Mouse (Mus musculus) natural killer cell, adult 2 months (primary cell): Measurements from ENCODE around the gene Gm7534.

ENCODE experiments used
- DNase-seq, 2 experiments: peaks; one replicate each; pipeline ENCODE4 v3.0.0; 2022; ENCODE audit warnings: low spot score in 2 of 2

The Gm7534 gene

DNA sequence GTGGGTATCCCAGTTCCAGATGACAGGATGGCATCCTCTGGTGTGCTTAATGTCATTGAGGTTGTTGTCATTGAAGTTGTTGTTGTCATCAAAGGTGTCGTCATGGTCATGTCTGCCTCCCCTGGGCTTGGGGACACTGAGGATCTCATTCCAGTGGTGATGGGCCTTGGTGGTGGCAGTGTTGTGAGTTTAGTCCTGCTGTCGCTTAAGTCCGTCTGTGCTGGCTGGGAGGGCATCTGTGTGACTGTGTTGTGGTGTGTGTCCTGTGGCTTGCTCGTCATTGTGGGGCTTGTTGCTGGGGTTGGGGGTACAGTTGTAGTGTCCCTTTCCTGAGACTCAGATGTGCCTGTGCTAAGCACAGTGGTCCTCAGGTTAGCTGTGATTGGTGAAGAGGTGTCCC, at the start of gene Gm7534:
TSS of gene Gm7534 (minus strand) at position 101 of the 400 bp plus-strand sequence.
- DNase-seq = no peak

DNA sequence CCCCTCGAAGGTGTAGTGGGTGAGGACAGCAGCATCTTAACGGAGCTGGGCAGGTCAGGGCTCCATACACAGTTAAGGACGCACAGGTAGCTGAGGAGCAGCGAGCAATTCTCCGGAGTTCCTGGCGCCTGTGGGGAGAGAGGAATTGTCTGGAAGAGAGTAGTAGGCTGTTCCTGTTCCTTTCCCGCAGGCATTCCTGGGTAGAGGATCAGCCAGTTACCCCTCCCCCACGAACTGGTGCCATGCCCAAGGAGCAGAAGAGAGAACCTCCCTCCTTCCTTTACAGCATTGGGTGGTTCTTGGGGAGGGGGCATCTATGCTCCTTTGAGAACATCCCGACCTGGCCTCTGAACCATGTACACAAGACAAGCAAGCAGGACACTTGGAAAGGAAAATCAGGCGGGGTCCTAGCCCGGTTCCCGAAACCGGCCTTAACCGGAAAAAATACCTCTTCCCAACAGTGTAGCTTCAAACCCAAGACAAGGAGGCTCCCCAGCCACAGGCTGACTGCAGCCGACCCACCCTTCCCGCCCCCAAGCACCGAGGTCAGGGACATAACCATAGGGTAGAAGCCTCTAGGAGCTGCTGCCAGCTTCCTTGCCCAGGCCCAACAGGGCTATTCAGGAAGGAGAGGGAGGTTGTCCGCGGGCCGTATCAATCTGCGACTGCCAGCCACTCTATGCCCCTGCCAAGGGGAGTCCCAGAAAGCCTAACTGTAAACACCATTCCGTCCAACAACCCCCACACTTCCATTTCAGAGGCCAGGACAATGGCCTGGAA, 49.5 kb upstream of the Gm7534 start:
- DNase-seq = no peak

DNA sequence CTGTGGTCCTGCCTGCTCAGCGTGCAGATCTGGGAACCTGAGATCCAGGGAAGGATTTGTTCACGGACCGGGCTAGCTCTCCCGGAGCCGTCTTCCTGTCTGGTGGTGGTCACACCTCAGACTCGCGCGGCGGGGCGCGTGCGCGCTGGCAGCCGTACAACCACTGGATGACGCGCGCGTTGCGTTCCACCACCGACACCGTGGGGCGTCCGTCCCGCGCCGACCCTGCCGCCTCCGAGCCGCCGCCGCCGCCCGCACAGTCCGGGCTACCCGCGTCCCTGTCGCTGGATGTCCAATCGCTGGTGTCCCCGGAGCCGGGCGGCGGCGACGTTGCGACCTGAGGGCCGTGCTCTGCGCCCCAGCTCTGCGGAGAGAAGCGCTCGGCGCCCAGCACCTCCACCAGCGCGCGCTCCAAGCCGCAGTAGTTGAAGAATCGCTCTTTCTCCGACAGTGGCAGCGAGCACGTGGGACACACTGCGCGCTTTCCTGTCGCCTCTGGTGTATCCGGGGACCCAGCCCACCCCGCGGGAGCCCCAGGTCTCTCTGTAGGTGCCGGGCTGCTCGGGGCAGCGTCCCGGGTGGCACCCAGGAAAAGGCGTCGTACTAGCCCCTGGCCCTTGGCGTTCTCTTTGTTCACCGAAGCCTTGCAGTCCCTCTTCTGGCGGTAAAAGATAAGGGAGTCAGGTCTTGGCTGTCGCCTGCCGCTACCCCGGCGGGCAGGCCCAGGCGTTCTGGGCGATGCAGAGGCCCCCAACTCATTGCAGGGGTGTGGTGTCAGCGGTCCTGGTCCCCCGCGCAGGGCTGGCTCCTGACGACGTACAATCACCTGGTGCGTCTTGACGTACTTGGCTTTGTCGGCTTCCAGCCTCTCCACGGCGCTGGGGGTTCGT, 48.7 kb upstream of the Gm7534 start:
- no peak for DNase-seq

DNA sequence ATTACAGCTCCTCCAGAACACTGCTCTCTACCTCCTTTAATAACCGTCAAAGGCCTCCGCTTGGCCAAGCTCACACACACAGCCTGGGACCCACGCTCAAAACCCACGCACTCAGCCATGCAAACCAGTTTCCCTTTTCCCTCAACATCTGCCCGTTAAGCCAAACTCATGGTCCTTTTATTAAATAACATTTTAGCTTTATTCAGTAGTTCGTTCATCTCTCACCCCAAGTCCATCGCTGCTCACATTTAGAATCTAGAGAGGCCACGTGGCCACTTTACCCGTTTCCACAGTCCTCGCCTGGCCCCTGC, 48.1 kb upstream of the Gm7534 start:
- DNase-seq = no peak

DNA sequence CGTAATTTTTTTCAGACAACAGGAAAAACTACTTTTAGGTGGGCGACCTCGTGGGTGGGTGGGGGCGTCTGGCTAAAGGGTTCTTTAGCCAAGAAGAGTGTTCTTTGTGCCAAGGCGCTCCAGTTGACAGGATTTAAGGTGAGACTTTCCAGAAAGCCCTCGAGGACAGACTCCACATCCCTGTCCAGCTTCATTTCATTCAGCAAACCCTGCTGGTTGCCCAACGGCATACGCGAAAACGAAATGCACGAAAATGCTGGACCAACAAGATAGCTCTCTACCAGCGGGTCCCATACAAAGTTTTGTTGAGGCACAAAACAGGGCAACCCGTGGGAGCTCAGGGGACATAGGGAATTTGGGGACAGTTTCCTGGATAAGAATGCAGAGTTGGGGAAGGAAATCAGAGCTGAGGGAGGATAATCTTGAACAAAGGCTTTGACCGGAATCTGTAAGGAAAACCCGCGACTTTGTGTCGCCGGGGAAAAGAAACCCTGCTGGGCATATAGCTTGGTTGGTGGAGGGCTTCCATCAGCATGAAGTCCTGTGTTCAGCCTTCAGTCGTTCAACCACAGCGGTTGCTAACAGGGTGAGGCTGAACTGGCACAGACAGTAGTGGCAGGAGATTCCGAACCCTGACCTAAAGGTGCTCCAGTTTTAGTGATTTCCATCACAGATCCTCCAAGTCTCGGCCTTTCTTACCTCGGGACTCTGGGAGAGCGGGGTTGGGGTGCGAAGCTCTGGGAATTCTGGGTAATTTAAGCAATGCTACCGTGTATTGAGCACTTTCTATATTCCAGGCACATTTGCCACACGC, 47.5 kb upstream of the Gm7534 start:
- no peak for DNase-seq

DNA sequence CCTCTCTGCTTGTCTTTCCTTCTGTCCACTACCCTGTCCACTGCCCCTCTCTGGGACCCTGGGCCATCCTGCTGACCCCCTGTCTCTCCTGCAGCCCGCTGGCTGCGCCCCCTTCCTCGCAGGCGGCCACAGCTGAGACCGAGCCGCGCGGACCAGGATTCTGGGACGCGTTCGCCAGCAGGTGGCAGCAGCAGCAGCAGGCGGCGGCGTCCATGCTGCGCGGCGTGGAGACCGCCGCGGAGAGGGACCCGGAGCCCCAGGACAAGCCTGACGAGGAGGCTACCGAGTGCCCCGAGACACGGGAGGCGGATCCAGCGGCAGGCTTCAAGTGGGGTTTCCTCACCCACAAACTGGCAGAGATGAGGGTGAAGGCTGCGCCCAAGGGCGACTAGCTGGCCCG, 46.8 kb upstream of the Gm7534 start:
- DNase-seq = peak; percentile 45 to 69

DNA sequence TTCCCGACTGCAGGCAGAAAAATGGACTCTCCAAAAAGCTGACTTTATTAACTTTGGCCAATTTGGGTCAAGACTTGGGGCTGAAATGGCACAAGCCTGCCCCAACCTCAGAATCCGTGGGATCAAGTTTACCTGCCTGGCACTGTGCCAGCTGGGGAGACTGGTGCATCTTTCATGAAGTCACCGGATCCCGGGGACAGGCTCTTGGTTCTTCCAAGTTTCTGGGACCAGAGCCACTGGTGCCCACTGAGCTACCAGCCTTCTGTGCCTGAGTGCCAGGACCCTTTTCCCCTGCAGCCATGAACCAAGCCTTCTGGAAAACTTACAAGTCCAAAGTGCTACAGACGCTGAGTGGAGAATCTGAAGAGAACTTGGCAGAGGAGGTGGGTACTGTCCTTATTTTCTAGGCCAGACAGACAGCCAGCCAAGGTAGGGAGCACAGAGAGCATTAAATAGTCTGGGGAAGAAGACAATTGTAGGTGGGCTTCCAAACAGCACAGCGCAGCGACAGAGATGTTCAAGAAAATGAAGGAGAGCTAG, 44.0 kb upstream of the Gm7534 start, which contains the start of gene Gm30191:
TSS of gene Gm30191 (plus strand) at position 217 of the 540 bp plus-strand sequence.
- DNase-seq = no peak

DNA sequence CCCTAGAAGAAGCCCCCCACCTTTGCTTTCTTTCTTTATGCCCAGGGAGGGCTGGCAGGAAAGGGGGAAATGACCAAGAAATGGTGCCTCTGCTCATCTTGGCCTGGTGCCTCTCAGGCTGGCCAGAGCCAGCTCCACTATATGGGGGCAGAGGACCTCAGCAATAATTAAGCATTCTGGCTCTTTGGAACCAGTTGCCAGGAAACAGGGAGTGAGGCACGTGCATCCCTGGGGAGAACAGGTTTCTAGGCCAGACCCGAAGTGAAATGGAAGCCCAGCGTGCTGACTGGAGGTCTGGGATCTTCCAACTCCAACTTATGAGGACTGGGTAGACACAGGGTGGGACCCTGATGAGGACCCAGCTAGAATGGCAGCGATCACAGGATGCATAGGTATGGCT, 43.5 kb upstream of the Gm7534 start:
- no peak for DNase-seq

DNA sequence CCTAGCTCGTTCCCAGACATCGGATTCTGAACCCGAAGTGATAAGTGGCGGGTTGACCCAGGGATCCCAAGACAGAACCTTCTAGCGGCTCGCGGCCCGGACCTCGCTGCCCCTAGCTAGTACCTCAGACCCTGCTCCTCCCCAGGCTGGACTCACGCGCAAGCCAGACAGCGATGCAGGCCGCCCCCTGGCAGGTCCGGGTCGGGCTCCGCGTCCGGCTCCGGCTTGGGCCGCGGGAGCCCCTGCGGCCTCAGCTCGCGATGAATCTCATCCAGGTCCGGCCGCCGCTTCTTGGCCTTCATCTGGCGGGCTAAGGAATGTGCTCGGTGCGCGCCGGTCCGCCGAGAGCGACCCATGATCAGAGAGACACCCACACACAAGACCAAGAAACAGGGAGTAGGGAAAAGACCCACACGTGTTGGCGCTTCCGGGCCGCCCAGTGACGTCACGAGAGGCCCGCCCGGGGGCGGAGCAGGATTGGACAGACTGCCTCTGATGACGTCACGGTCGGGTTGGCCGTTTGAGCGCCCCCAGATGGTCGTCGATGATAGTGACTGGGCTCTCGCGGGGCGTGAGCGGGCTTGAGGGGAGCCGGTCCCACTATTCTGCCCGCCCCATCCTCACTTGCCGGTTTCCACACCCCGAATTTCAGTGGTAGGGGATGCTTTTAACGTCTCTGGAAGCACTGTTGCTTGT, 42.5 kb upstream of the Gm7534 start, which contains the start of gene Zfp593:
TSS of gene Zfp593 (minus strand) at position 445 of the 696 bp plus-strand sequence.
- DNase-seq = peak; percentile 95 to 96

DNA sequence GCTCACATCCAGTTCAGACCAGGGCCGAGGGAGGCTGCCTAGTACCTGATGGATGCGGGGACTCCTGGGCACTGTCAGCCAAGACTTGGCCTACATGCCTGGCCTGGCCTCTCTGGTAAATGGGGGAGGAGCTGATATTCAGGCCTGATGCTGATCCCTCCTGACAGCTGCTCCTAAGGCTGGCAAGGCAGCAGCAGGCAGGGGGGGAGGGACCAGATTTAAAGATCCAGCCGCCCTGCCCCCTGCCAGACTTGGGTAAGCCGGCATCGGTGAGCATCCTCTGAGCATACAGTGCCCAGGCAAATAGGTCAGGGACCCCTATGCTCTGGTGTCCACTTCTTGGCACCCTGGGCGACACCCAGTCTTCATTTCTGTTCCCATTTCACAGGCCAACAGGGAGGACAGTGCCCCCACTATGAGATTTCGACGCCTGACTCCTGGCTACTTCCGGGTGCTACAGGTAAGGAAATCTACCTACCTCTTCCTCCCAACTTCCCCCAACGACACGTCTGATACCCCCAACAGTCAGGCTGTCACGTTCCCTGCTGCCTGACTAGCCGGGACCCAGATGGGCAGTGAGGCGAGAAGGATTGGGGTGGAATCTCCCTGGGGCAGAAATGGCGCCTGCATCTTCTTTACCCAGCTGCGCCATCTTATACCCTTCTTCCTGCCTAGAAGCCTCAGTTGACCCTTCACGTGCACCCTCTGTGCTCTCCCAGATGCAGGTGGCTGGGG, 40.9 kb upstream of the Gm7534 start, which contains the start of gene E130218I03Rik:
TSS of gene E130218I03Rik (plus strand) at position 147 of the 735 bp plus-strand sequence.
- no peak for DNase-seq

DNA sequence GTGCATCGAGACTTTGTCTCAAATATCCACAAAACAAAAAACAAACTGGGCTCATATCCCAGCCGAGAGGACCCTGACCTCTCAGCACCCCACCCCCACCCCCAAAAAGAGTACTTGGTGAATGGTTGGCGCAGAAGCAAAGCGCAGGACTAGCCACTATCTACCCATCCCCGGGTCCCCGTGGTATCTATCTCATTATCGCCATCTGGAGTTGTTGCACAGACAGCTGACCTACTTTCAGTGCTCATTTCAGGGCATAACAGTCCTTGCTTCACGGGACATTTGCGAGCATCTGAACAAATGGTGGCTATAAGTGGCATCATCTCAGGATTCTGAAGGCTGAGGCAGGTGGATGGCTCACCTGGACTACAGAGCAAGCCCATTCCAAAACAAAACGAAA, 35.9 kb upstream of the Gm7534 start:
- DNase-seq = no peak

DNA sequence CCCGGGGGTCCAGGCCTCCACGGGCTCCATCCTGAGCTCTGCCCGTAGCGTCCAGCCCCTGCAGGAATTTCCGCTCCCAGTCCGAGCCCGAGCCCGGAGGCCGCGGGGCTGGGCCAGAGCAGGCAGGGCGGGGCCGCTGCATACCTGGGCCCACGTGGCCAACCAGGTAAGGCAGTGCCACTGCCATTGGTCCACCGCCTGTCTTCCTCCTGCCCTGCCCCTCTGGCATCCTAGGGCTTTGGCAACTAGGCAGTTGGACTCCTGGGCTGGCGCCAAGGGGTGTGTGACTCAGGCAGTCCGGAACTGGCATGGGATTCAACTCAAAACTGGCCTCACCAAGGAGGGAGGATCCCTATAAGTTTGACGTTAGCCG, 35.5 kb upstream of the Gm7534 start, which contains the start of gene Cnksr1:
TSS of gene Cnksr1 (minus strand) at position 121 of the 373 bp plus-strand sequence.
- no peak for DNase-seq

DNA sequence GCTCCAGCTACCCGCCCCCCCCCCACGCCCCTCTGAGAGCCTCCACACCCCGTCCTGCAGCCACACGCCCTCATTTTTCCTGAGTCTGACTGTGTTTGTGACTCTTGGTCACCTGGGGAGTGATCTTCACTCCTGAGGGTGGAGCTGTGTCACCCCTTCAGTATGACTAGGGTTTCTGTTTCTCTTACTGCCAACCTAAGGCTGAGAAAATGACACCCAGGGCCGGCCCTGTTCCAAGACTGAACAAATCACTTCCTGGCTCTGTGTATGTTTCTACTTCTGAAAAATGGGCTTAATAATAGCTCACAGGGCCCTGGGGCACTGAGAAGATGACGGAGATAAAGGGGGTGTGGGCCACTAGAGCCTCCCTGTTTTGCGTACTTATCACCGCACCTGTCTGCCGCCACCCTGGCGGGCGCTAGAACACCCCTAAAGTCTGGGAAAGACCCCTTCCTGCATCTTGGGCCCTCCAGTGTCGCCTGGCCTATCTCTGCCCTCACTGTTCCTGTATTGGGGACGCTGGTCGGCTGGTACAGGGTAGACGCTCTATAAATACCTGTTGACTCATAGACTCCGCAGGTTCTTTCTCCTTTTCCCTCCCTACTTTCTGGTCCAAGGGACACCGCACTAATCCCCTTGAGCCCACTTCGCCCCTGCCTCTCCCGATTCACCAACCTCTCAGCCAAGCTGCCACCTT, 34.9 kb upstream of the Gm7534 start:
- no peak for DNase-seq

DNA sequence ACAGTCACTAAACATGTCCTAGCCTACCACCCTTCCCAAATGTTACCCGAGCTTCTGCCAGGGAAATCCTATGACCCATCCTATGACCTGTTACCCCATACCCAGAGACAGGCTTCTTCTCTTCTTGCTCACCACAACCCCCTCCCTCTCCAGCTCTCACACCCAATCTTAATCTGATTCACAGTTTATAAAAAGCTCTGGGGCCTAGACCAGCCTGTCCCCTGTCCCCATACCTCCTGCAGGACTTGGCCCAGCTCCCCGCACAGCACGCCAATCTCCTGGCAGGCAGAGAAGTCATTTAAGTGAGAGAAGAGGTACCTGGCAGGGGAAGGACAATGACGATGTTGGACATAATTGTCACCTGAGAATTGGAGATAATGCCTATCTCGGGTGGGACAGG, 32.1 kb upstream of the Gm7534 start:
- DNase-seq = no peak

DNA sequence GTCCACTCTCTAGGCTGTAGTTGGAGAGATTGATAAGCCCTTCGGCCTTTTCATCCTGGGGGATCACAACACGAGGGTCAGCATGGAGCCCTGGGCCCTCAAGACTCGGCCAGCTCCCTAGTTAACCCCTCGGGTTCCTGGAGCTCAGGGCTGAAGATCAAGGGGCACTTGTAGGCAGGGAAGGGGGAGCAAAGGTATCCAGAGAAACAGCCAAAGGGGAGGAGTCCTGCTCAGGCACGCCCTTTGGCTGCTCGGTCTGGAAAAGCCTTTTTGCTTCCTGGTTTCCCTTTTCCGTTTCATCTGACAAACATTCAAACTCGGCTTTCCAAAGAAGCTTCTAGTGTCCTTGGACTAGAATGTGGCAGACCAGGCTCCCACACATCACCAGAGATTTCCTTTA, 27.6 kb upstream of the Gm7534 start:
- no peak for DNase-seq

DNA sequence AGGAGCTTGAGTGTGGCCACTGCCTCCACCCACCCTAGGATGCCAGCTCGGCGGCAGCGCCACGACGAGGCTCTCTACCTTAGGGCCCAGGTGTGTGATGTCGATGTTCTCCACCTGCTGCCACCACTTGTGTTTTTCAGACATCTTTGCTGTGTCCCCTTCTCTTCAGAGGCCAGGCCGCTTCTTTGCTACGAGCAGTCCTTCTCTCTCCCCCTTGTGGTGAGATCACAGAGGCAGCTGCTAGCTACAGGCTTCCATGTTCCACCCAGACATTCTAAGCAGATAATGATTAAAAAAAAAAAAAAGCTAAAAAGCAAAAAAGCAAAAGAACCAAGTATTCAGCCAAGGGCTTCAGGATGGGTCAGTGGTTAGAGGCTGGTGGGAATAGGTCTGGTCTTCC, 24.4 kb upstream of the Gm7534 start, which contains the start of gene Catsper4:
TSS of gene Catsper4 (minus strand) at position 190 of the 400 bp plus-strand sequence.
- DNase-seq = no peak

DNA sequence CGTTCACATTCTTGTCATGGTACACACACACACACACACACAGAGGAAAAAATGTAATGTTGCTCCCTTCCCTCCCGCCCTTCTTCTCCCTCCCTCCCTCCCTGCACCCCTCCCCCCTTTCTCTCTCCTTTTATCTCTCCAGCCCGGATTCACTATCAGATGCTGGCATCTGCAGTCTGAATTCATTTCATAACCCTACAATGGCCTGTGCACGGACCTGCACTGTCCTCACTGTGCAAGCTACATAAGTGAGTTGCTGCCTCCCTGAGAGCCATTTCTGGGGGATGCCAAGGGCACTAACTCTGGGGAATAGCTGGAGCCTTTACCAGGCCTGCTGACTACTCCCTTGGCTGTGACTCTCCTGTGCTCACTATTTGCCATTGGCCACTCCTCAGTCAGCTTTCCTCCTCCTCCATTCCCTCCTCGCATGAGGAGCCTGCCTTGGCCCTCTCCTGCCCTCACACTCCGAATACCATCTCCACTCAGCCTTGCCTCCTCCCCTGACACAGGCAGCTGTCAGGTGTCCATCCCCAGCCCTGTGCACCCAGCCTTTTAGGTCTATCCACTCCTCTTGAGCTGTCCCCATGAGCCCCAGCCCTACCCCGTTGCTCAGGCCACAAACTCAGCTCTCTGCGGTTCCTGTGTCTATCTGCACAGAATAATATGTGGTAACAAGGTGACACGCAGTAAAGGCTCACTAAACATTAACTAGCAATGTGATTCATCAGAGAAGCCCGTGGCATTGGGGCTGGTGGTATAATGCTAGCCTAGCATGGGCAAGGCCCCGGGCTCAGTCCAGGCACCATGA, 20.2 kb upstream of the Gm7534 start:
- DNase-seq = no peak

DNA sequence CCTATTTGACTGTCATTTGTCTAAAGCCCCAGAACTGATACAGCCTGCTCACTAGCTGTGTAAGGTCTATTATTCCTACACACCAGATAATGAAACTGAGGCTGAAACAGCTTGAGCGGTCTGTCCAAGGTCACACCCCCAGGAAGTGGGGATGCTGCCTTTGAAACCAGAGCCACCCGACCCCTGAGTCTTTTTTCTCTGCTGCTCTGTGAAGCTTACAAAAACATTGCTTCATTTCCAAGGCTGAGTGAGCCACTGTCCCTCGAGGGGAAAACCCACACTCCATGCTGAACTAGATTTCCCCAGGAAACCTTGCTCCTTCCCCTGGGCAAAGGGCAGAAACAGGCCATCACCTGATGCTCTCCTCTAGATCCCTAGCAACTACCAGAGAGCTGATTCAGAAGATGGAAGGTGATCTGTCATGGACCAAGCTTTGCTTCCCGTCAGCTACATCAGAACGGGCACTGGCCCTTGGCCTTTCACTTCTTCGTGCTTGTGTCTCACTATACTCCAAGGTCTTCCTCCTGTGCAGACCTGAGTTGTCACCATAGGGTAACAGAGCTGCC, 3.8 kb upstream of the Gm7534 start:
- DNase-seq = no peak
